Mouse (Mus musculus) liver, postnatal 0 days (tissue): ENCODE data around the gene Ypel3.

ENCODE experiments used
- CTCF ChIP-seq: sonication (generic); IDR thresholded peaks from 2 replicates; pipeline ENCODE4 v1.5.1; 2016; ENCODE audit warnings: antibody characterized with exemption, low read depth
- EP300 ChIP-seq: IDR thresholded peaks from 2 replicates; pipeline ENCODE4 v1.6.1; 2016; ENCODE audit warnings: antibody characterized with exemption, low read depth, mild to moderate bottlenecking

GRCm38 (mm10) chr7:126823940-126824339 lies 47.2 kb downstream of the Ypel3 start:
- TF ChIP-seq CTCF (no peak), EP300 (no peak)
